Mouse (Mus musculus) heart, embryonic 13.5 days (tissue): ENCODE results near the gene Syncrip. TPM values are rescaled to one million over a fixed set of nuclear protein-coding genes. Genes with fewer than 3 reads are reported as not detected.

ENCODE experiments used
- ATAC-seq: fragments of 200-750 bp; cut with Nextera tagmentation; 2 replicates; pipeline ENCODE4 v1.8.0; 2017; ENCODE audit warnings: moderate TSS enrichment; ENCODE audit not compliant: insufficient number of reproducible peaks, low FRiP score, low TSS enrichment; ENCODE audit errors: extremely low read depth
- H3K27ac ChIP-seq: fragments of 300-500 bp; sonication (generic); replicated peaks from 2 replicates; pipeline ENCODE4 v1.5.1; 2015; ENCODE audit warnings: moderate library complexity, mild to moderate bottlenecking, inconsistent platforms
- H3K27me3 ChIP-seq: fragments of 300-500 bp; sonication (generic); replicated peaks from 2 replicates; pipeline ENCODE4 v1.6.1; 2015; ENCODE audit warnings: mild to moderate bottlenecking, inconsistent platforms
- H3K36me3 ChIP-seq: fragments of 300-500 bp; sonication (generic); 2 replicates; pipeline ENCODE4 v1.6.1; 2015; ENCODE audit warnings: mild to moderate bottlenecking, inconsistent platforms
- H3K4me1 ChIP-seq: fragments of 300-500 bp; sonication (generic); 2 replicates; pipeline ENCODE4 v1.6.1; 2015; ENCODE audit warnings: inconsistent platforms
- H3K4me2 ChIP-seq: fragments of 300-500 bp; sonication (generic); 2 replicates; pipeline ENCODE4 v1.6.1; 2015; ENCODE audit warnings: inconsistent platforms, mild to moderate bottlenecking, moderate library complexity
- H3K4me3 ChIP-seq: fragments of 300-500 bp; sonication (generic); 2 replicates; pipeline ENCODE4 v1.5.1; 2015; ENCODE audit warnings: moderate library complexity, mild to moderate bottlenecking, inconsistent platforms
- H3K9ac ChIP-seq: fragments of 300-500 bp; sonication (generic); 2 replicates; pipeline ENCODE4 v1.6.1; 2015; ENCODE audit warnings: inconsistent platforms, mild to moderate bottlenecking, moderate library complexity
- H3K9me3 ChIP-seq: fragments of 300-500 bp; sonication (generic); 2 replicates; pipeline ENCODE4 v1.6.1; 2016; ENCODE audit warnings: inconsistent platforms
- WGBS: fragments of 180-500 bp; shearing (Covaris S2); methylation state at CpG from one replicate; pipeline ENCODE4 v1.1.7; 2015; ENCODE audit warnings: mixed read lengths; 5-methylcytosine and 5-hydroxymethylcytosine counted together
- polyA plus RNA-seq: library from polyadenylated mRNA; unstranded; fragments of >200 nt; fragmentation: Nextera tagmentation; extraction: Ambion mirVana; gene quantifications from 2 replicates; pipeline ENCODE4 v1.2.1, GENCODE M21; 2015

Gene Syncrip
- polyA plus RNA-seq, 1 experiment from 2014 or later = 51.9 TPM

DNA sequence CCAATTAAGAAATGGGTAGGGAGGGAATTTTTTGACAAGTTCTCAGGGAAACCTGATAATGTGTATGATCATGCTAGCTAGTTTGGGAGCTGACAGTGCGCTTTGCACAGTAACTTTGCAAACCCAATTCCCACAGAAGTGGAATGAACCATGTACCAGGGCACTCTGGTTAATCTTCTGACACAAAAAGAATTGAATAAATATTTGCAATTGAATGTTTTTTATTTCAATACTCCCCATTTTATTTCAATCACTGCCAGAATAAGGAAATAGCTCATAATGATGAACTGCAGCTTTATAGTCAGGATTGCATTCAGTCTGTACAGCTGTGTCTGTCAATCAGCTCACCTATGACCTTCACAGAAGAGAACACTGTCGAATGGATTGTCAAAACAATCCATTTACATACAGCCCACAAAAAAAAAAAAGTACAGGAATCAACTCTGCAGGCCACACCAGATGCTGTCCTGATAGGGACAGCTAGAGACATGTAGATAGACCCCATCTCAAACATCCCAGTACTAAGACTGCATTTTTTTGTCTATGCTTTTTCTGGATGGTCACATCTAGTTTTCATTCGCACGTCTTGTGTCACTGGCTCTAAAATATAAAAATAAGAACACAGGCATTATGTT, 38.6 kb upstream of the Syncrip start:
- H3K4me3 ChIP-seq = peak overlapping the region; percentile 89
- no peaks in the 10 kb centered on the region for H3K9me3 ChIP-seq
- H3K9ac ChIP-seq = peak overlapping the region; percentile 99
- H3K27me3 ChIP-seq = no peaks in the 10 kb centered on the region
- peaks cover 28% of the 10 kb centered on the region for H3K4me1 ChIP-seq
- H3K27ac ChIP-seq = 0 out of 2 replicates have a peak overlapping the region, but pooled peaks have one; percentile 9
- 28% methylated on average over 4 of the region's 4 CpGs for WGBS
- no peak for ATAC-seq
- H3K4me2 ChIP-seq = peak overlapping the region; percentile 79
- peaks cover 20% of the 10 kb centered on the region for H3K36me3 ChIP-seq

DNA sequence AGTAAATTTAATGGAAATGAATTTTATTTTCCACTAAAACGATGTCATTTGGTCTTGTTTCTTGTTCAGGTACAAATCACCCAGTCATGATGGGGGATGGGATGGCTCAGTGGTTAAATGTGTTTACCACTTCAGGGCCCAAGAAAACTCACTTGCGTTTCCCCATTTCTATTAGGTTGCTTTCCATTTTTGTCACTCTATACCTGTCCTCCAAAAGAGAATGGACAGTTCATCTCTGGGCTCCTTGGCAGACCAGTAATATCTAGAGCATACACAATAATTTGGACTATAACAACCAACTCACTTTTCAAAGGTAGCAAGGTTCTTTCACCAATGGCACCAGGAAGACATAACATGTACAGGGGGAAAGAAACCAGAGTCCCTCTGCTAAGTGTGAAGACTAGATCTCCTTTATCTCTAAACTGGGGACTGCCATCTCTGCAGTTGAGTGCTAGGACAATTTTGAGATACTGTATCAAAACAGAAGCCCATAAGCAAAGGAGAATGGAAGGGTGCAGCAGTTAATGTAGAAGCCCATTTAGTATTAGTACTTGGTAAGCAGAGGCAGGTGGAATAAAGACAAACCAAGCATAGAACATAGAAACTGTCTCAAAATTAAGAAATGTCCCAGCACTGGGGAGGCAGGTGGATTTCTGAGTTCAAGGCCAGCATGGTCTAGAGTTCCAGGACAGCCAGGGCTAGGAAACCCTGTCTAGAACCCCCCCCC, 37.9 kb upstream of the Syncrip start:
- H3K9ac ChIP-seq = peak overlapping the region; percentile 99

DNA sequence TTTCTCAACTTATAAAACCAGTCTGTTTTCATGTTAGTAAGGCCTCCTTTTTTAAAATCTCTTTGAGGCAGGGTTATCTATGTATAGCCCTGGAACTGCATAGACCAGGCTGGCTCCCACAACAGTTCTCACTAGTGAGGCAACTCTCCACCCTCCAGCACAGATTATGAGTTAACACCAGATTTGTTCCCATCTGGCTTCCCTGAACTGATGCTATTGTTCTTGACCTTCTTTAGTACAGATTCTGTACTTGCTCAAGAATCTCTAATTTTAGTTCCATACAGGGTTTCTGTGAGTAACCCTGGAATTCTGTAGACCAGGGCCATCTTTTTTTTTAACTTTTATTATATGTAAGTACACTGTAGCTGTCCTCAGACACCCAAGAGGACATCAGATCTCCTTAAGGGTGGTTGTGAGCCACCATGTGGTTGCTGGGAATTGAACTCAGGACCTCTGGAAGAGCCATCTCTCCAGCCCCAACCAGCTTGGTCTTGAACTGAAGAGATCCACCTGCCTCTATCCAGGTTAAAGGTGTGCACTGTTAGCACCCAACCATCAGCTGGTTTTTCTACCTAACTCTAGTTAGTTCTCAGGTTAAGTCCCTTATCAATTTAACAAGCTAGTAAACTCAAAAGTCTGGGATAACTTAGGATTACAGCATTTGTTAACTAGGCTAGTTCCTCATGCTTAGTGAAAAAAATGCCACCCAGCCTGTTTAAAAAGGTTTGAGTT, 37.2 kb upstream of the Syncrip start:
- H3K27ac ChIP-seq = no peak overlapping the region; the same call in 1 of the 2 replicates
- no peaks in the 10 kb centered on the region for H3K9me3 ChIP-seq
- no peak overlapping the region for H3K4me2 ChIP-seq
- H3K4me1 ChIP-seq = peaks cover 28% of the 10 kb centered on the region
- H3K9ac ChIP-seq = no peak overlapping the region
- no peaks in the 10 kb centered on the region for H3K27me3 ChIP-seq
- no peak for ATAC-seq
- peaks cover 20% of the 10 kb centered on the region for H3K36me3 ChIP-seq
- no peak overlapping the region for H3K4me3 ChIP-seq

More for the DNA sequence above, 37.9 kb upstream of the Syncrip start:
- ATAC-seq = no peak
- Histone ChIP-seq H3K36me3 (peaks cover 20% of the 10 kb centered on the region), H3K27me3 (no peaks in the 10 kb centered on the region), H3K4me2 (peak overlapping the region; percentile 79), H3K27ac (peak overlapping the region; percentile 9; the same call in 1 of the 2 replicates), H3K4me3 (peak overlapping the region; percentile 89), H3K9me3 (no peaks in the 10 kb centered on the region), H3K4me1 (peaks cover 28% of the 10 kb centered on the region)
- 31% methylated on average over 2 of the region's 2 CpGs for WGBS

DNA sequence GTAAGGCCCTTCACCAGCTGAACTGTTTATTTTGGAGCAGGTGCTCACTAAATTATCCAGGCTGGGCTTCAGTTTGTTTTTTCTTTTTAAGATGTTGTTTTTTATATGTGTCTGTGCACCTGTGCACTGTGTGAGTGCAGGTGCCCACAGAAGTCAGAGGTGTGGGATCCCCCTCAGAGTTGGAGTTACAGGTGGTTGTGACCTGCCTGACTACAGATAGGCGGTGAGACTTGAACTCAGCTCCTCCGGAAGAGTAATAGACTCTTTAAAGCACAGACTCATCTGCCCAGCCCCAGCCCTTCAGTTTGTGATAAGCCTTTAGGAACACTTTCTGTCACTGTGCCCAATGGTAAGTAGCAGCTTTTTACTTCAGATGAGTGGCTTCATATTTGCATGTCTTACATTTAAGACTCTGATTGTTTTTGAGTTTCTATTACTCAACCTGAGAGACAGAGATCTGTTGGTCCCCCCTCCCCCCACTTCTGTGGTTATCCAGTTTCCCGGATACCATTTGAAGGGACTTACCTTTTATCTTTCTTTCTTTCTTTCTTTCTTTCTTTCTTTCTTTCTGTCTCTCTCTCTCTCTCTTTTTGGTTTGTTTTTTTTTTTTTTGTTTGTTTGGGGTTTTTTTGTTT, 34.1 kb upstream of the Syncrip start:
- no peaks in the 10 kb centered on the region for H3K27me3 ChIP-seq
- no peak overlapping the region for H3K9ac ChIP-seq
- ATAC-seq = no peak
- no peak overlapping the region for H3K4me3 ChIP-seq
- H3K4me2 ChIP-seq = no peak overlapping the region
- no peaks in the 10 kb centered on the region for H3K9me3 ChIP-seq
- WGBS = 82% methylated on average over 3 of the region's 3 CpGs
- H3K36me3 ChIP-seq = peaks cover 20% of the 10 kb centered on the region
- H3K4me1 ChIP-seq = peaks cover 23% of the 10 kb centered on the region
- no peak overlapping the region for H3K27ac ChIP-seq

DNA sequence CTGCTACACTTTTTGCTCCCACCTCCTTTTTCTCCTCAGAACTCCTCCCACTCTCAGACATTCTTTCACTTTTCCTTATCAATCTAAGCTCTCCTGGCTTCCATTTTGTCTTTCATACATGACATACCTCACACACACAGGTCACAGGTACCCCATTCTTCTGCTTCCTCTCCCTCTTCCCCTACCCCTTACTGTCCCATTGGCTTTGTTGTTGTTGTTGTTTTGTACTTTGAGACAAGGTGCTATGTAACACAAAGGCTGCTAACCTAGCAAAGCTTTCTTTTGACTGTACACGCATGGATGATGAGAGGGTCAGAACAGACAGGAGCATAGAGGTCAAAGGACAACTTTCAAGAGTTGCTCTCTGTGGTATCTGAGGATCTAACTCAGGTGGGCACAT, 33.2 kb upstream of the Syncrip start:
- Histone ChIP-seq H3K36me3 (peaks cover 12% of the 10 kb centered on the region), H3K27ac (no peak overlapping the region), H3K9me3 (no peaks in the 10 kb centered on the region), H3K4me1 (peaks cover 15% of the 10 kb centered on the region), H3K27me3 (no peaks in the 10 kb centered on the region), H3K9ac (no peak overlapping the region), H3K4me2 (no peak overlapping the region), H3K4me3 (no peak overlapping the region)
- ATAC-seq = no peak
- WGBS = 77% methylated on average over 1 of the region's 1 CpGs

DNA sequence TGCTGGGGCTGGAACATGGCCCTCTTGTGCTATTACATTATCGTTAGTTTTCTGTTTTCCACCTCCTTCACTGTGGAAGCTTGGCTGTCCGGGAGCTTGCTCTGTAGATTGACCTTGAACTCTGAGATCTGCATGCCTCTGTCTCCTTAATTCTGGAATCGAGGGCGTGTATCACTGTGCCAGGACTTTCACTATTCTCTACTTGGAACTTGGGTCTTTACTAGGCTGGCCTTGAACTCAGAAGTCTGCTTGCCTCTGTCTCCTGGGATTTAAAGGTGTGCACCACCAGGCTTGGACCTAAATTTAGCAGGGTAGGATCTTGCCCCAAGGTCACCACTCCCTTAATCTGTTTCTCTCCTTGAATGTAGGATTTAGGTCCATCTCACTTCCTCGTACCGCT, 19.5 kb upstream of the Syncrip start:
- no peak for ATAC-seq
- Histone ChIP-seq H3K27me3 (no peaks in the 10 kb centered on the region), H3K4me2 (no peak overlapping the region), H3K27ac (no peak overlapping the region), H3K9me3 (no peaks in the 10 kb centered on the region), H3K4me1 (no peaks in the 10 kb centered on the region), H3K36me3 (no peaks in the 10 kb centered on the region), H3K4me3 (no peak overlapping the region), H3K9ac (no peak overlapping the region)
- 77% methylated on average over 6 of the region's 6 CpGs for WGBS

DNA sequence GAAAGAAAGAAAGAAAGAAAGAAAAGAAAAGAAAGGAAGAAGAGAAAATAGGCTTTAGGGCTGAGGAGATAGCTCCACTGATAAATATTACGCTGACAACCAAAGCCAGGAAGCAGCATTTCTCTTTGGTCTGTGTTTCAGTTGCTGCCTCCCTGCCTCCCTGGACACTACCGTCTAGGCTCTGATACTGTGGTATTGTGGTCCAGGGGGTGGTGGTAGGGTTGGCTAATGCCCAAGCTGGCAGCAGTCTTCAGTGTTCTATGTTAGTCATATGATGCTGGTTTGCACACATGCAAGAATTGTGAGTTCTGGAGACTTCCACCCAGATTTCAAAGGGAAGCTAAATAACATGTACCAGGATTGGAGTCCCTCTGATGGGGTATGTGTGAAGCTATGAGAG, 17.7 kb upstream of the Syncrip start:
- WGBS = 51% methylated on average over 2 of the region's 2 CpGs
- Histone ChIP-seq H3K4me2 (no peak overlapping the region), H3K27ac (no peak overlapping the region), H3K27me3 (no peaks in the 10 kb centered on the region), H3K9me3 (no peaks in the 10 kb centered on the region), H3K9ac (no peak overlapping the region), H3K36me3 (no peaks in the 10 kb centered on the region), H3K4me3 (no peak overlapping the region), H3K4me1 (no peaks in the 10 kb centered on the region)
- no peak for ATAC-seq

DNA sequence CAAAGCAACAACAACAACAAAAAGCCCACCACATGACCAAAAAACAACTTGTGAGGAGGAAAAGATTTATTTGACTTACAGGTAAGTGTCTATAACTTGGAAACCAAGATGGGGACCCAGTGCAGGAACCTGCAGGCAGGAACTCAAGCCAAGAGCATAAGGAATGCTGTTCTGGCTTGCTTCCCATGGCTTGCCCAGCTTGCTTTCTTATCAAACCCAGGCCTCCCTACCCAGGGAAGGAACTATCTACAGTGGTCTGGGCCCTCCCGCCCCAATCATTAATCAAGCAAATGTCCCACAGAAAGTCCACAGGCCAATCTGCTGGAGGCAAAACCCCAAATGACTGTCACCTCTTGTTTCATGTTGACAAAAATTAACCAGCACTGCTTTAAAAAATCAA, 10.1 kb upstream of the Syncrip start:
- WGBS = 46% methylated on average over 1 of the region's 1 CpGs
- H3K4me1 ChIP-seq = 0 out of 2 replicates have a peak, but pooled peaks cover 4% of the 10 kb centered on the region
- no peak overlapping the region for H3K9ac ChIP-seq
- no peaks in the 10 kb centered on the region for H3K27me3 ChIP-seq
- no peak overlapping the region for H3K27ac ChIP-seq
- ATAC-seq = no peak
- no peaks in the 10 kb centered on the region for H3K36me3 ChIP-seq
- no peak overlapping the region for H3K4me3 ChIP-seq
- no peak overlapping the region for H3K4me2 ChIP-seq
- no peaks in the 10 kb centered on the region for H3K9me3 ChIP-seq

DNA sequence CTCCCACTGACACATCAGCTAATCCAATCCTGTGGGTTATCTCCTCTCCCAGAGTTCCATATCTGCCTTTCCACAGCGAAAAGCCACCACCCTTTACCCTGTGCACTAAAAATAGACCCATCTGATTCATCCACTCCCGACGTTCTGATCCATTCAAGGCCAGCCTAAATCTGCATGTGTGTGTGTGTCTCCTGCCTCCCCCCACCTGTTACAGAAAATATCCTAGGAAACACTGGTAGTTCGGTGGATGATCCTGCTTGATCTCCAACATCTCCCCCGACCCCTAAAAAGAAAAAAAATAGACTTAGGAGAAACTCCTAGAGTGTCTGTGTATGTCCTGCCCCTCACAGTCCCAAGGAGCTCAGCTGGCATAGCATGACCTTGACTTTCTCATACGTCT, 2.2 kb upstream of the Syncrip start:
- WGBS = 12% methylated on average over 6 of the region's 6 CpGs
- Histone ChIP-seq H3K36me3 (peaks cover 4% of the 10 kb centered on the region; the same call in 1 of the 2 replicates), H3K4me2 (peak overlapping the region; percentile 78), H3K4me3 (no peak overlapping the region), H3K4me1 (peaks cover 27% of the 10 kb centered on the region), H3K9ac (0 out of 2 replicates have a peak overlapping the region, but pooled peaks have one; percentile 92), H3K27ac (peak overlapping the region; percentile 99), H3K27me3 (no peaks in the 10 kb centered on the region), H3K9me3 (no peaks in the 10 kb centered on the region)
- ATAC-seq = no peak

DNA sequence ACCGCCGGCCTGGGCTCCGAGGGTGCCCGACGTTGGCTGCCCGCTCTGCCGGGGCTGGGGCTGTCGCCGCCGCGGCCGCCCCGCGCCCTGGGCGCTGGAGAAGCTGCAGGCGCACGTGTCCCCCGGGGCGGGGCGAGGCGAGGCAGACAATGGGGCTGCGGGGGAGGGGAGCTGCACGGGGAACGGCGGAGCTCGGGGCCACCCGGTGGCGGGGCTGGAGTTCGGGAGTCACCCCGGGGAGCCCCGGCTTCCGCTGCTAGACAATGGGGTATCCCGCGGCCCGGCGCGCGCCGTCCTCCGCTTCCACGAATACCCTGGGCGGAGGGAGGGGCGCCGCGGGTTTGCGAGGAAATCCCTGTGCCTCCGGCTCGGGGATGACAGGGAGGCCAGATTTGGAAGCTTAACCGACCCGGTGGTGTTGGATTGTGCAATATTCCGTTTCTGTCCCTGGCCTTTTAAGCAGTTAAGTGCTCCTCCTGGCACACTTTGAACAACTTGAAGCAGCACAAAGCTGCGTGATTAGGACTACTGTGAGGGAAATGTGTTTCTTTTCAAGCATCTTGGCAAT, 539 bp upstream of the Syncrip start:
- Histone ChIP-seq H3K4me2 (peak overlapping the region; percentile 78), H3K36me3 (peaks cover 19% of the 10 kb centered on the region), H3K9me3 (no peaks in the 10 kb centered on the region), H3K4me3 (peak overlapping the region; percentile 93), H3K4me1 (peaks cover 33% of the 10 kb centered on the region), H3K27ac (peak overlapping the region; percentile 99), H3K27me3 (no peaks in the 10 kb centered on the region), H3K9ac (peak overlapping the region; percentile 92)
- WGBS = under 1% methylated on average over 49 of the region's 52 CpGs
- no peak for ATAC-seq

DNA sequence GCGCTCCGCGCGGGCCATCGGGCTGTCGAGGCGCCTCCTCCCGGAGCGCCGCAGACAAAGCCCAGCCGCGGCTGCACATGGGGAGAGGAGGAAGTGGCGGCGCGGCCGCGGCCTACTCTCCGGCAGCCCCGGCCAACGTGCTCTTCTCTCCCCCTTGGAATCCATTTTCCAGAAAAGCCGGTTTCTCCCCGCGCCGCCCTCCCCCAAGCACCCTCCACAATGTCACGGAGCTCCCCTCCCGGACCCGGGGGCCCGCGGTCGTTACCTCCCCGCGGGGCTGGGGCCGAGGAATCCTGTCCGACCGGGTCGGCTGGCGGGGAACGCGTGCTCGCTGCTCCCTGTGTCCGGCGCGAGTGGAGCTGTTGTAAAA, 598 bp downstream of the Syncrip start:
- Histone ChIP-seq H3K4me3 (peak overlapping the region; percentile 93), H3K4me1 (peaks cover 33% of the 10 kb centered on the region), H3K9me3 (no peaks in the 10 kb centered on the region), H3K4me2 (peak overlapping the region; percentile 87), H3K27ac (peak overlapping the region; percentile 99), H3K9ac (peak overlapping the region; percentile 98), H3K36me3 (peaks cover 29% of the 10 kb centered on the region), H3K27me3 (no peaks in the 10 kb centered on the region)
- 0% methylated on average over 41 of the region's 43 CpGs for WGBS
- no peak; the same call in 1 of the 2 replicates for ATAC-seq
